Mouse (Mus musculus) megakaryocyte-erythroid progenitor cell, adult 5-6 weeks (primary cell): Measurements from ENCODE around the gene Stk40. TPM values are rescaled to one million over a fixed set of nuclear protein-coding genes. Genes with fewer than 3 reads are reported as not detected.
"Not testable (repeated sequence)": the region's sequence is repeated elsewhere in the genome, so short reads cannot be mapped to it uniquely, and the experiment has no call there.

Experiments
- ATAC-seq: replicated peaks from 2 replicates; pipeline ENCODE4 v1.8.0; 2016; ENCODE audit warnings: mild to moderate bottlenecking, inconsistent platforms; ENCODE audit not compliant: severe bottlenecking, poor library complexity, low FRiP score, low TSS enrichment
- total RNA-seq, 2 experiments: library from RNA; stranded (forward) in 1 of 2; stranded (reverse) in 1 of 2; fragments of 200-1000, 215-1000 nt in 1 of 2; fragments of >200 nt in 1 of 2; fragmentation: Nextera tagmentation in 1 of 2; gene quantifications; 2 replicates each; pipeline ENCODE4 v1.2.3; 2014 to 2017

Stk40 gene
- total RNA-seq, 2 experiments from 2014 or later, result 11.7 to 14.6 TPM

DNA sequence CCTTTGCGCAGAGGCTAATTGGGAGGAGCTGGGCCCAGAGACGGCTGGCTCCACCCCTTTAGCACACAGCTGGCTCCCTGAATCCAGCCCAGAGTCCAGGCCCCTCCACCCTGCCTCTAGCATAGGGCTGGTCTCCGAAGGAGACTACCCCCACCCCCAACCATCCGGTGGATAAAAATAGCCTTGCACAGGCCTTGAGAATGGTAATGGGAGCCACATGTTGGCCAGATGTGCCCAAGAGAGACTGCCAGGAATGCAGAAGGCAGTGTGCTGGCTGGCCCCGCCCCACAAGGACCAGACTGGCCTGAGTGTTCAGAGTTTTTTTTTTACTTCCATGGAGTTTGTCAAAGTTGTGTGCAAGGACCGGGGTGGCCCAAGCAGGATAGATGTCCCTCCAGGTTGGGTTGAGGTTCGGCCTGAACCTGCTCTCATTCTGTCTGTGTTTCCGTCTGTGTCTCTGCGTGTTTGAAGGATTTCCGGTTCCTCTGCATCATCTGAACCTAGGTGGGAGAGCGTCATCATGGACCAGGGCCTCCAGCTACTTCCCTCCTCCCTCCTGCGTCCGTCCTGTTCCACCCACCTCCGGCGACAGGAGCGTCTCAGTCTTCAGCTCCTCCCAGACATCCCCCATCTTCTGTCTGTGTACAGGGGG is 46.7 kb downstream of the Stk40 start:
- ATAC-seq, result no peak

DNA sequence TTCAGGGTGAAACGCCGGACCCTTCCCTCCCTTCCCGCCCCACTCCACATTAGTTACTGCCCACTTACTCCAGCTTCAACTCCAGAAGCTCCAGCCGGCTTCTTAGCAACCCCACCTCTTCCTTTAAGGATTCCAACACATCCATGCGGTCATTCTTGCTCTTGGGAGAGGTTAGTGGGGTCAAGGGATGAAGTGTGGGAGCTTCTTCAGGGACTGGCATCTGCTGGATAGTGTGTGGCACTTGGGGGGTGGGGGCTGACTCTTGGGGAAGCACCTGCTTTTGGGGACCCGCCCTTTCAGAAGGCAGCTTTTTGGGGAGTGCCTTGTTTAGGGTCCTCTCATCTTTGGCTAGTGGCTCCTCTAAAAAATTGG is 47.2 kb downstream of the Stk40 start:
- ATAC-seq, result no peak

DNA sequence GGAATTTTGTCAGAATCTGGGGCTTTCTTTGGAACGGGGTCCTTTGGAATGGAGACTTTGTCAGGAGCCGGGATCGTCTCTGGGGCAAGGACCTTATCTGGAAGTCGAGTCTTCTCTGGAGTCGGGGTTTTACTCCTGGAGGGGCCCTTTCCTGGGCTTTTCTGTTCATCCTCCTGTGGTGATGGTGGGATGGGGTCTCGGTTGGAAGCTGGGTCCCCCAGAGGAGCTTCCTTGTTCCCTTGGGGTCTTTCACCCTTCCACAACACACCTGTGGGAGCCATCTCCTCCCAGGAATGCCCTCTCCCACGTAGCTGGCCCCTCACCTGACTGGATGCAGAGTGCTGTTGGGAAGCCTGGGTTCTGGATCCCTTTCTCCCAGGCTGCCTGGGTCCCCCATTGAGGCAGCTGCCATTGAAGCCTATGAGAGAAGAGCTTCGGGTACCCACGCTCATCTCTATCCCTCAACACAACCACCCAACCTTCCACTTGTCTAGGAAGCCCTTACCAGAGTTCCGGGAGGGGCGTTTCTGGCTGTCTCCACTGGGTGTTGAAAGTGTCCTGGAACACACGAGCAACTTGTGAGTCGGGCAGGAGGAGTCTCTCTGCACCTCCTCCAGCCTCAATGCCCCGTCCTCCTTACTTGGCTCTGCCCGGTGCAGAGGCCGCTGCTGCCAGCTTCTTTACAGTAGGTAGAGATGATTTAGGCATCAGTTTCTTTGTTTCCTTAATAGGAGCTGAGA is 48.1 kb downstream of the Stk40 start:
- ATAC-seq, result no peak

DNA sequence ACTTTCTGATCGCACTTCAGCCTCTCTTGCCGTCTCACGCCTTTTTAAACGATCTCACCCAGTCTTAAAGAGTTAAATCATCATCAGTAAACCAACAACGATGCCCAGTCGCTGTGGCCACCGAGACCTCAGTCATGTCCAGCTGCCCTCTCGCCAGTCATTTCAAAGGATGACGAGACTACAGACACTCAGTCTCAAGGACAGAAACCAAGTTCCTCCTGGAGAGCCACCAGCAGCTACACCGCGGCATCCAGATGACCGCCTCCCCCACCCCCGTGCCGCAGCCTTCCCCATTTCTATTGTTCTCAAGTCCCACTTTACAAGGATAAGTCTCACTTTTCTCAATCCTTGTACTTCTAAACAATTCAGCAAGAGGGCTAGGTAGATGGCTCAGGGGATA is 49.1 kb downstream of the Stk40 start:
- ATAC-seq, result no peak

DNA sequence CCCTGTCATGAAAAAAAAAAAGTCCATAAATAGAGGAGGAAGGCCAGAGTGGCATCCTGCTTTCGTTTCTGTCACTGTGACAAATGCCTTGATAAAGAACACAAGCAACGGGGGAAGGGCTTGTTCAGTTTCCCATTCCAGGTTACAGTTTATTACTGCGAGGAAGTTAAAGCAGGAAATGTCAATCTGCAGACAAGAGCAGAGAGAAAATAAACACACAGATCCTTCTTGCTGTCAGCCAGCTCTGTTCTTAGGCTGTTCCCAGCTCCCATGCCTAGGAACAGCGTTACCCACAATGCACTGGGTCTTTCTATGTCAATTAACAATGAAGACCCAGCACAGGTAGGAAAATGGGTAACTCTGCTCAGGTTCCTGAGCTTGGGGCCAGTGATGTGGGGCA is 51.4 kb downstream of the Stk40 start:
- ATAC-seq, result no peak

DNA sequence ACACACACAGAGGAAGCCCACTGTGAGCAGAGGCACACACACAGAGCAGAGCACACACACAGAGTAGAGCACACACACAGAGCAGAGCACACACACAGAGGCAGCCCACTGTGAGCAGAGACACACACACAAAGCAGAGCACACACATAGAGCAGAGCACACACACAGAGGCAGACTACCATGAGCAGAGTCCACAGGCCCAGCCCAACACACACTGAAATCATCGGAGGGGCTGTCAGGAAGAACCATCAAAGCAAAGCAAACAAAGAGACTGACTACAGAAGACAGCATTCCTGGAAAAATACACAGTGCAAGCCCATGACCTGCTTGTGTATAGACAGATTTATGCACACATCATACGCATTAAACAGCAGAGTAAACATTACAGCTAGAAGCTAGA is 52.1 kb downstream of the Stk40 start:
- ATAC-seq, result no peak

DNA sequence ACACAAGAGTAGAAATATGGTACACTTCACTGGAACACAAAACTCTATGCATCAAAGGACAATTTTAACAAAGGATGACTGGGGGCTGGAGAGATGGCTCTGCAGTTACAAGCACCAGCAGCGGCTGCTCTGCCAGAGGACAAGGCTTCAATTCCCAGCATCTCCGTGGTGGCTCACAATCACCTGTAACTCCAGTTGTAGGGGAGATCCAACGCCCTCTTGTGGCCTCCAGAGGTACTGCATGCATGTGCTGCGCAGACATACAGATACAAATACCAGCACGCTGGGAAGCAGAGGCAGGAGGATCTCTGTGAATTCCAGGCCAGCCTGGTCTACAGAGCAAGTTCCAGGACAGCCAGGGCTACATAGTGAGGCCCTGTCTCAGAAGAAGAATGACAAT is 52.9 kb downstream of the Stk40 start:
- no peak for ATAC-seq

DNA sequence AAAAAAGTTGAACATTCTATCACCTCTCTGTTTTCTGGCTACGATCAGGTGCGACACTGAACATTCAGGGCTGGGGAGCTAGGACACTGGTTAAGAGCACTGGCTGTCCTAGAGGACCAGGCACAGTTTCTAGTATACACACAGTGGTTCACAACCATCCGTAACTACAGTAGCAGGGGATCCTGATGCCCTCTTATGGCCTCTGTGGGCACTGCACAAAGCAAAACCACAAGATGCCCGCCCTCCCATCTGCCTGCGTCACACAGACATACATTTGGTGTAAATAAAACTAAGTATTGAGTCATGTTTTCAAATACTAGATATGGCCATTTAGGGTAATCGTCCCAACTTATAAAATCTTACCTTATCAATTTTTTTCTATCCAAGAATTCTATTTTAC is 53.8 kb downstream of the Stk40 start:
- ATAC-seq, result peak; percentile 77

DNA sequence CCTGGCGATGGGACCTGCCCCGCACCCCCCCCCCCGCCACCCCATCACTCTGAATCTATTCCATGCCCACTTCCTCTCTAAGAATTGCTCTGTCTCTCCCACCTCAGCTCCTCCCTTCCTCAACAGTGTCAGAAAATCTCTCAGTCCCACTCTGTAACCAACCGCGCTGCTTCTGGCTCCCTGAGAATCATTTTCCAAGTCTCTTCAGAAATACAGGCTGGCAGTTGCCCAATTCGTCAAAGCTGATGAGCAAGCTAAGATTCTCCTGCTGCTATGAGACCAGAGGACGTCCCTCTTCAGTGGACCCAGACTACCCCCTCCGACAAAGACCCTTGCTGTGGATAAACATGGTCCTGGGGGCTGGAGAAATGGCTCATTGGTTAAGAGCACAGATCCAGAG is 55.7 kb downstream of the Stk40 start:
- no peak for ATAC-seq

DNA sequence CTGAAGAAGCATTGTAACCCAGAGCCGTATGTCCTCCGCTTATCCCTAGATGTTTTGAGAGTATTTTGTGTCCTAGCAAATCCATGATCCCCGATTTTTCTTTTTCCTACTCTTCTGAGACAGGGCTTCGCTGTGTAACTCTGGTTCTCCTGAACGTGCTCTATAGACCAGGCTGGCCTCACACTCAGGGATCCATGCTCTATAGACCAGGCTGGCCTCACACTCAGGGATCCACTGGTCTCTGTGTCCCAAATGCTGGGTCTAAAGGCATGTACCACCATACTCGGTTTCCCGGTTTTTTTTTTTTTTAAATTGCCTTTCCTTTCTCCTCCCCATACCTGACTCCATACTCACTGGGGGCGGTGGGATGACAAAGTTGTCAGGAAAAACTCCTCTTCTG is 57.2 kb downstream of the Stk40 start:
- no peak for ATAC-seq

DNA sequence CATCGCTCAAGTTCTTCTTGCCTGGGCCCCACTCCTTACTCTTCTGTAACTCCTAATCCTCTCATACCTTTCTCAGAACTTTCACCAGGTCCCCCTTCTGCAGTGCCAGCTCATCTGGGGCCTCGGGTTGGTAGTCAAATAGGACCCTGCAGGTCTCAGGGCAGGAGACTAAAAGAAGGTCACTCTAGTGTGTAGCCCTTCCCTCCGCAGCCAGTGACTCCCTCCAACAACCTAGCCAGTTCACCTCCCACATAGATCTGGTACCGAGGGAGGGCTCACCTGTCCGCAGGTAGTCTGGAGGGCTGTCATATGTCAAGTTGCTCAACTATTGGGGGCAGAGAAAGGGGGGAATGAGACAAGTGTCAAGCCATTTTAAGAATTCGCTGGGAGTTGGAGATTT is 57.7 kb downstream of the Stk40 start:
- ATAC-seq, result no peak

DNA sequence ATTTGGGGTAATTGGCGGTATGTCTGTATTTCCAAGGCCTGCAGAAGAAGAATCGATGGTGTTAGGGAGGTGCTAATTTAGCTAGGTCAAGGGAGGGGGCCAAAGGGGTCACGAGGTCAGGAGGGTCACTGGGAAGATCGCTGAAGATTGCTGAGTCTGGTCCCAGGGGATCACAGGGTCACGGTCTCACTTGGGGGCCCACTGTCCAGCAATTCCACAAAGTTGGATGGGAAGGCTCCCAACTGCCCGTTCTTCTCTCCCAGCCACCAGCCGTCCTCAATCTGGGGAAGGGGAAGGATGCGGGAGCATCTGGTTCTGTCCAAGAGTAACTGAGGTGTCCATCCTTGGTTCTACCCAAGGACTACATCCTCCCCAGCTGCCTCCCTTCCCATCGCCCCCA is 58.2 kb downstream of the Stk40 start:
- no peak for ATAC-seq

DNA sequence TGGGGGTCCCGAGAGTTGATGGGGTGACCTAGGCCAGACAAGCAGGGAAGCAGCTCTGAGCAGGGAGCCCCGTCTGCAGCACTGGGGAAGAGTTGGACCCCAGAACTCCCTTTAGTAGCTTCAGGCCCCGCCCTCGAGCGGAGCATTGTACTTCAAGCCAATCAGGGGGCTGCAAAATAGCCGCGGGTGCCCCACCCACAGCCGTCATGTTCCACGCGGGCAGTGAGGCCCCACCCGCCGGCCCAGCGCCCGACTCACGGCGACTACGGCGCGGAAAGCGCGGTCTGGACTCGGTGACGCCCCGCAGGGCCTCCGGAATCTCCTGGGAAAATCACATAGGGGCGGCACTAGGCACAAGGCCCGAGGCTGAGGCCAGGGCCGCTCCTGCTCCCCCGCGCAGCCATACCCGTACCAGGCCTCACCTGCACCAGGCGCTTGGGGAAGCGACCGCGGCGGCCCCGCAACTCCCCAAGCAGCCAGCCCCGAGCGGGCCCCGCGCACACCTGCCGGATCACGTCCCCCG is 58.8 kb downstream of the Stk40 start:
- peak; percentile 87 for ATAC-seq

DNA sequence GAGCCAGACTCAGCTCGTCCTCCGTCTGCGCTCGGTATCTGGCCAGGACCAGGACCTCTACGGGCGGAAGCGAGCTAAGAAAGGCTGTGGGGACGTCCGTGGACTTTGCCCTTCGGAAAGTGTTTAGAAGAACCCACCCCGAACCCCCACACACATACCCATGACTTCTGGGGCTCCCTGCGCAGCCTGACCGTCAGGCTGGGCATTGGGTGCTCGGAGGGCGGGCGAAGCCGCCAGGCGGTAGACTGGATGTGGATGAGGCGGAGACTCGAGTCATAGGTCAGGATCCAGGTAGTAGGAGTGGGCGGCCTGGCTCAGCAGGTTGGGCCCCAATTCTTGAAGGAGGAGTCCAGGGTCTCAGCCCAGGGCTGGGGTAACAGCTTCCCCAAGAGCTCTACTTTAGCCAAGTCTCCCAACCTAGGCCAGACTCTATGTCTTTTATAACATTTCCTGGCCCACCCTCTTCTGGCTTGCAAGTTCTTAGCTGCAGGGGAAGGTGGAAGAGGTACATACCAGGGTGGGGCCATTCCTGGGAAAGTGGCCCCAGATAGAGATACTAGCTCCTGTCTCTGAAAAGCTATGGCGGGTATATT is 59.4 kb downstream of the Stk40 start, which contains the start of gene Sh3d21:
TSS of gene Sh3d21 (minus strand) at position 425 of the 593 bp plus-strand sequence.
- ATAC-seq, result peak; percentile 30

DNA sequence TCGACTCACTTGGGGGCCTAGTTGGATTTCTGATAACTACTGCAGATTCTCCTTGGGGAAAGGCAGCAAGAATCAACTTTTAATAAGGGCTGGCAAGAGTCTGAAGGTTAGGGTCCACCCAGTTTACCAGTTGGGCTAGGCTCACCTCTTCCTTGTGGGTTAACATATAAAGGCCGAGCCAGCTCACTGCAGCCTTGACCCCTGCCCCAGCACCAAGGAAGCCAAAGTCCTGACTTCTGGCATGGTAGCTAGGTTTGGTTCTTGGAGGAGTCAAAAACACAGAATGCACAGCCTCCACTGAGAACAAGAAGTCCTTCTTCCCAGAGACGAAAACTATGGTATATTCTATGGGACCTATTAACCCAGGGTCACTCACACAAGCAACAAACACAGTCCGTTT is 59.9 kb downstream of the Stk40 start:
- no peak for ATAC-seq

DNA sequence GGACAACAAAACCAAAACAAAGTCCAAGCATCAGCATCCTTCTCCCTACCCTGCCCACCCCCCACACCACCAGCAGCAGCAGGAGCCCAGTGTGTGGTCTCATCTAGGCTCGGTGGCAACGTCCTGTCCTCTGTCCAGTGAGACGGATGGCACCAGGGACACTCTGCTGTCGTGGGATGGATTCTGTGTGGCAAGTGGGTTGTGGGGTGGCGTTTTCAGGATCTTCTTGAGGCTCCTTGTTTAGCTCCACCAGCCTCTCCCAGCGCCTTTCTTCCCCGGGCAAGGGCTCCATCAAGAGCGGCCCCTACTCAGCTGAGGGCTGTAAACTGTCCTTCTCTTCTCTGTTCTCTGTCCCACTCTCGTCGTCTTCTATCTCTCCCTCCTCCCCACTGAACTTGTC is 61.3 kb downstream of the Stk40 start:
- ATAC-seq, result not testable (repeated sequence)

DNA sequence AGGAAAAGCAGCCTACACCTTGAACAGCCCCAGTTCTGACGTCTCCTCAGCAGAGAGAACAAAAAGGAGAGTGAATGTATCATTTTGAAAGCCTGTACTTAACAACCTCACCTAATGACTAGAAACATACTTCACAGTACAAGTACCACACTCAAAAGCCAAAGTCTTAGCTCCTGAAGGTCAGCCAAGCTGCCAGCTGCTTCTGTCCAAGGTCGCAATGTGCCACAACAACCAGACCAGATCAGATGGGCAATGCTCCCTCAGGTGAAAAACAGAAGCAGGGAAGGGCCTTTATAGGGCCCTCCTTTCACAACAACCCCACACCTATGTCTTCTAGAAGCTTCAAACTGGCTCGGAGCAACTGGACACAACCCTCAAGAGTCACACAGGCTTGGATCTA is 62.3 kb downstream of the Stk40 start:
- no peak for ATAC-seq

DNA sequence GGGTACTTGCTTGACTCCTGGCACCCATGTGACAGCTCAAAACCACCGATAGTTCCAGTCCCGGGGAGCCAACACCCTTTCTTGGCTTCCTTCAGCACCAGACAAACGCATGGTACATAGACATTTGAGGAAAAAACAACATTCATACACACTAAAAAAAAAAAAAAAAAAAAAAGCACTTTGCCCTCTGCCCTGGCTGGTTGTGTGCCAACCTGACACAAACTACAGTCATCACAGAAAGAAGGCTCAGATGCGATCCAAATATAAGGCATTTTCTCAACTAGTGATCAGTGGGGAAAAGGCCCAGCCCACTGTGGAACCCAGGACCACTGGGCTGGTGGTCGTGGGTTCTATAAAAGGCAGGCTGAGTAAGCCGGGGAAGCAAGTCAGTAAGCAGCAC is 65.1 kb downstream of the Stk40 start:
- ATAC-seq, result no peak

DNA sequence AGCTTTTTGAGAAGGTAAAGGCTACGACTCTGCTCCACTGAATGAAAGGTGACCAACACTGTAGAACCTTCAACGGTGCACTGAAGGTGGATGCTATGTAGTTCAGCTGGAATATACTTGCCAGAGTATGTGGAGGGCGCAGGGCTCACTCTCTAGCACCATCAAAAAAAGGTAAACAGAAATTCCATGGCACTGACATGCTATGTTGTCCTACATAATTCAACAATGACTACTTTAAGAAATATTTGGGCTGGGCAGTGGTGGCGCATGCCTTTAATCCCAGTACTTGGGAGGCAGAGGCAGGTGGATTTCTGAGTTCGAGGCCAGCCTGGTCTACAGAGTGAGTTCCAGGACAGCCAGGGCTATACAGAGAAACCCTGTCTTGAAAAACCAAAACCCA is 67.0 kb downstream of the Stk40 start:
- ATAC-seq, result not testable (repeated sequence)

DNA sequence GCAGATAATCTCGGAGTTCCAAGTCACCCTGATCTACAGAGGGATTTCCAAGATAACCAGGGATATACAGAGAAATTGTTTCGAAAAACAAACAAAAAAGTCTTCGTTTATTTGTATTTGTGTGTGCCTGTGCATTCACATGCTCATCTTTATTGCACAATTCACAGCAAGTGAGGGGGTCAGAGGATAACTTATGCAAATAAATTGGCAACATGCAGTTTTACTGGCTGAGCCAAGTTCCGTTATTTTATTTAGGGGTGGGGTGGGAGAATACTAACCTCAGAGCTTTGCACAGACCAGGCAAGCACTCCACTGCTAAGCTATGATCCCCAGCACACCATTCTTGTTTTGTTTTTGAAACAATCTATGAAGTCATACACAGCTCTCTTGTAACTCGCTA is 70.0 kb downstream of the Stk40 start:
- ATAC-seq, result no peak

DNA sequence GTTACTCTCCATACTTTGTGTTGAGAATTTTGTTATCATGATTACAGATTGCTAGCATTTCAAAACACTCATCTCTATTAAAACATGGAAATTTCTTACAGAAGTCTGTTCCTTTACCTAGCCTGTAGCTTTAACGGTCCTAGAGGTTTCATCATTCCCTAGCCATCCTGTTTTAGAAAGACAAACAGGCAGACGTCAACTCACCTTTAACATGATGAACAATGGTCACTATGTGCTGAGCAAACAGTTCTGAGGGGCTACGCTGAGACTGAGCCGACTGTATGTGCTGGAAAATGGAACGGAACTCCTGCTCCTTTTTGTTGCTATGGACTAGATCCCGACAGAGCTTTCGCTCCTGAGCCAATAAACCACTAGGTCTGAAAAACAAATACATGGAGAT is 72.2 kb downstream of the Stk40 start:
- not testable (repeated sequence) for ATAC-seq
